Mouse (Mus musculus): ENCODE results near the gene Vmn2r6.
"Not testable (repeated sequence)": the region's sequence is repeated elsewhere in the genome, so short reads cannot be mapped to it uniquely, and the experiment has no call there.

DNA sequence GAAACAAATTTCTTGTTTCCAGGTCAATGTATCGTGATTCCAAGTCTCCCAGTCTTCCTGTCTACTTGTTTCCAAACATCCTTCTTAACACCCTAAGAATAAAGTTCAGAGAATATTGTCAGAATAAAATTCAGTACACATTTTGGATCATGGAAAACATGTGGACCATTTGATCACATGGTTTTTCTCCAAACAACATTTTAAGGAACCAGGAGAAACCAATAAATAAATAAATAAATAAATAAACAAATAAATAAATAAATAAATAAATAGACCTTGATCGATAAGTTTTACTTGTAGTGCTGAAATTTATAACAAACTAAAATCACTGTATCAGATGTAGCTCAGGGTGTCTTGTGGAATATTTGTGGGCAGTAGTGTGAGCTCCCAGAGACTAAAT lies at the start of gene Vmn2r6:
- not testable (repeated sequence) for TF ChIP-seq CTCF (IDR thresholded peaks at IDR 0.05; ENCODE audit: borderline replicate concordance, control insufficient read depth, extremely low read depth, insufficient read depth, low read length, poor library complexity); POLR2A (IDR thresholded peaks at IDR 0.05; ENCODE audit: control insufficient read depth, extremely low read depth, insufficient read depth, low read length, poor library complexity)

All from thymus, adult 2 months (tissue).